Mouse (Mus musculus) liver, adult 2 months (tissue): ENCODE results near the gene Tuba3b.

ENCODE experiments used
- CTCF ChIP-seq: fragments of 200-500 bp; IDR thresholded peaks from 2 replicates; pipeline ENCODE4 v1.5.1; 2011; ENCODE audit warnings: low read depth, low read length, control low read depth
- POLR2A ChIP-seq: fragments of 200-500 bp; IDR thresholded peaks from 2 replicates; pipeline ENCODE4 v1.6.1; 2011; ENCODE audit warnings: low read length, control low read depth; ENCODE audit not compliant: insufficient read depth; ENCODE audit errors: extremely low read depth

- TF ChIP-seq CTCF, result no peak
- no peak for TF ChIP-seq POLR2A
Observed at GRCm38 (mm10) chr6:145614219-145614618, 1.3 kb upstream of the Tuba3b start, which contains the start of gene Lmntd1.
